Mouse (Mus musculus): ENCODE measurements around the gene Zfp420. TPM values are rescaled to one million over a fixed set of nuclear protein-coding genes. Genes with fewer than 3 reads are reported as not detected.

Zfp420 gene
- total and polyA plus RNA-seq, 3 experiments = 0.36 to 11.3 (median 4.5) TPM

- peaks cover 6% of the 10 kb centered on the region for H3K9me3 ChIP-seq (replicated peaks)
- DNase-seq (ENCODE audit: low spot score) = no peak
- H3K36me3 ChIP-seq (replicated peaks) = peaks cover 18% of the 10 kb centered on the region
- H3K4me1 ChIP-seq (ENCODE audit: insufficient read depth, low read depth, low read length) = no peaks in the 10 kb centered on the region
- ATAC-seq (ENCODE audit: extremely low read depth, insufficient number of reproducible peaks, low FRiP score, poor library complexity, severe bottlenecking) = no peak
- no peaks in the 10 kb centered on the region for H3K27me3 ChIP-seq (ENCODE audit: insufficient read depth, low read length)
- H3K4me3 ChIP-seq (ENCODE audit: low read depth, low read length) = no peak overlapping the region
- no peak for TF ChIP-seq POLR2AphosphoS5 (IDR thresholded peaks at IDR 0.05; ENCODE audit: insufficient replicate concordance, low read depth, low read length)
- no peak for TF ChIP-seq CTCF (IDR thresholded peaks at IDR 0.05; ENCODE audit: low read depth, low read length)
- no peak for TF ChIP-seq GATA1 (IDR thresholded peaks at IDR 0.05; ENCODE audit: borderline replicate concordance, low read length)
- TF ChIP-seq TAL1 (conservative IDR thresholded peaks at IDR 0.05; ENCODE audit: low read depth, low read length) = no peak
- no peak for TF ChIP-seq GATA2 (IDR thresholded peaks at IDR 0.05; ENCODE audit: borderline replicate concordance, low read depth, low read length)
Observed at GRCm38 (mm10) chr7:29918062-29918453, 58.3 kb downstream of the Zfp420 start.

- Histone ChIP-seq H3K9me3 (replicated peaks) (no peaks in the 10 kb centered on the region), H3K36me3 (replicated peaks) (no peaks in the 10 kb centered on the region), H3K4me3 (ENCODE audit: low read depth, low read length) (no peak overlapping the region), H3K27me3 (ENCODE audit: insufficient read depth, low read length) (no peaks in the 10 kb centered on the region), H3K4me1 (ENCODE audit: insufficient read depth, low read depth, low read length) (no peaks in the 10 kb centered on the region)
- no peak for ATAC-seq (ENCODE audit: extremely low read depth, insufficient number of reproducible peaks, low FRiP score, poor library complexity, severe bottlenecking)
- no peak for TF ChIP-seq POLR2AphosphoS5 (IDR thresholded peaks at IDR 0.05; ENCODE audit: insufficient replicate concordance, low read depth, low read length)
- TF ChIP-seq GATA1 (IDR thresholded peaks at IDR 0.05; ENCODE audit: borderline replicate concordance, low read length) = no peak
- no peak for TF ChIP-seq GATA2 (IDR thresholded peaks at IDR 0.05; ENCODE audit: borderline replicate concordance, low read depth, low read length)
- no peak for TF ChIP-seq CTCF (IDR thresholded peaks at IDR 0.05; ENCODE audit: low read depth, low read length)
- no peak for TF ChIP-seq TAL1 (conservative IDR thresholded peaks at IDR 0.05; ENCODE audit: low read depth, low read length)
- DNase-seq (ENCODE audit: low spot score) = no peak
Observed at GRCm38 (mm10) chr7:29921439-29922093, 61.8 kb downstream of the Zfp420 start.

- Histone ChIP-seq H3K27me3 (ENCODE audit: insufficient read depth, low read length) (no peaks in the 10 kb centered on the region), H3K4me1 (ENCODE audit: insufficient read depth, low read depth, low read length) (no peaks in the 10 kb centered on the region), H3K9me3 (replicated peaks) (no peaks in the 10 kb centered on the region), H3K36me3 (replicated peaks) (no peaks in the 10 kb centered on the region), H3K4me3 (ENCODE audit: low read depth, low read length) (no peak overlapping the region)
- ATAC-seq (ENCODE audit: extremely low read depth, insufficient number of reproducible peaks, low FRiP score, poor library complexity, severe bottlenecking) (no peak), DNase-seq (ENCODE audit: low spot score) (no peak)
- TF ChIP-seq TAL1 (conservative IDR thresholded peaks at IDR 0.05; ENCODE audit: low read depth, low read length) (no peak), CTCF (IDR thresholded peaks at IDR 0.05; ENCODE audit: low read depth, low read length) (no peak), GATA2 (IDR thresholded peaks at IDR 0.05; ENCODE audit: borderline replicate concordance, low read depth, low read length) (no peak), GATA1 (IDR thresholded peaks at IDR 0.05; ENCODE audit: borderline replicate concordance, low read length) (no peak), POLR2AphosphoS5 (IDR thresholded peaks at IDR 0.05; ENCODE audit: insufficient replicate concordance, low read depth, low read length) (no peak)
Observed at GRCm38 (mm10) chr7:29922780-29923179, 63.0 kb downstream of the Zfp420 start.

Other genes starting within 250 kb of the Zfp420 start
- 2.1 and 2.5 TPM in 2 replicates for gene Catsperg2, start 132.9 kb upstream of the Zfp420 start, total RNA-seq (2014; fragmentation: Nextera tagmentation)
- 0.17 and 0.49 TPM in 2 replicates for gene Catsperg2, start 132.9 kb upstream of the Zfp420 start, total RNA-seq (2017)
- gene Catsperg2, start 132.9 kb upstream of the Zfp420 start, polyA plus RNA-seq (2012) = 0.06 and 0.07 TPM in 2 replicates
- 22.1 and 24.8 TPM in 2 replicates for gene Zfp84, start 91.4 kb upstream of the Zfp420 start, total RNA-seq (2014; fragmentation: Nextera tagmentation)
- gene Zfp84, start 91.4 kb upstream of the Zfp420 start, total RNA-seq (2017) = 16.8 and 17.8 TPM in 2 replicates
- gene Zfp84, start 91.4 kb upstream of the Zfp420 start, polyA plus RNA-seq (2012) = 1.1 and 2.5 TPM in 2 replicates
- 7.4 and 8.1 TPM in 2 replicates for gene Zfp30, start 76.0 kb upstream of the Zfp420 start, total RNA-seq (2014; fragmentation: Nextera tagmentation)
- 1.7 and 2.0 TPM in 2 replicates for gene Zfp30, start 76.0 kb upstream of the Zfp420 start, total RNA-seq (2017)
- gene Zfp30, start 76.0 kb upstream of the Zfp420 start, polyA plus RNA-seq (2012) = 1.8 TPM in 2 replicates
- 12.5 and 13.2 TPM in 2 replicates for gene Zfp790, start 43.9 kb upstream of the Zfp420 start, total RNA-seq (2014; fragmentation: Nextera tagmentation)
- gene Zfp790, start 43.9 kb upstream of the Zfp420 start, total RNA-seq (2017) = 12.2 and 12.7 TPM in 2 replicates
- 0.59 and 0.75 TPM in 2 replicates for gene Zfp790, start 43.9 kb upstream of the Zfp420 start, polyA plus RNA-seq (2012)
- gene Zfp940, start 6.3 kb upstream of the Zfp420 start, total RNA-seq (2014; fragmentation: Nextera tagmentation) = 5.9 and 11.1 TPM in 2 replicates
- gene Zfp940, start 6.3 kb upstream of the Zfp420 start, total RNA-seq (2017) = 5.8 and 6.3 TPM in 2 replicates
- 0.30 and 0.50 TPM in 2 replicates for gene Zfp940, start 6.3 kb upstream of the Zfp420 start, polyA plus RNA-seq (2012)
- gene Zfp27, start 46.6 kb downstream of the Zfp420 start, total RNA-seq (2014; fragmentation: Nextera tagmentation) = 10.6 and 12.6 TPM in 2 replicates
- 9.0 and 10.2 TPM in 2 replicates for gene Zfp27, start 46.6 kb downstream of the Zfp420 start, total RNA-seq (2017)
- 0.23 and 0.27 TPM in 2 replicates for gene Zfp27, start 46.6 kb downstream of the Zfp420 start, polyA plus RNA-seq (2012)
- 0.44 TPM in 1 of 2 replicates, not detected in the other for gene Zfp383, start 48.2 kb downstream of the Zfp420 start, total RNA-seq (2014; fragmentation: Nextera tagmentation)
- gene Zfp383, start 48.2 kb downstream of the Zfp420 start, total RNA-seq (2017) = 1.6 and 2.2 TPM in 2 replicates
- gene Zfp383, start 48.2 kb downstream of the Zfp420 start, polyA plus RNA-seq (2012) = 0.04 and 0.08 TPM in 2 replicates
- gene Zfp74, start 94.1 kb downstream of the Zfp420 start, total RNA-seq (2014; fragmentation: Nextera tagmentation) = 24.2 and 26.9 TPM in 2 replicates
- gene Zfp74, start 94.1 kb downstream of the Zfp420 start, total RNA-seq (2017) = 5.6 and 7.8 TPM in 2 replicates
- gene Zfp74, start 94.1 kb downstream of the Zfp420 start, polyA plus RNA-seq (2012) = 9.8 and 13.7 TPM in 2 replicates
- 18.6 and 22.0 TPM in 2 replicates for gene Zfp568, start 124.0 kb downstream of the Zfp420 start, total RNA-seq (2014; fragmentation: Nextera tagmentation)
- gene Zfp568, start 124.0 kb downstream of the Zfp420 start, total RNA-seq (2017) = 24.4 and 26.2 TPM in 2 replicates
- gene Zfp568, start 124.0 kb downstream of the Zfp420 start, polyA plus RNA-seq (2012) = 3.9 and 5.1 TPM in 2 replicates
- gene Zfp14, start 191.4 kb downstream of the Zfp420 start, total RNA-seq (2014; fragmentation: Nextera tagmentation) = not detected in 2 replicates
- 0.05 and 0.17 TPM in 2 replicates for gene Zfp14, start 191.4 kb downstream of the Zfp420 start, total RNA-seq (2017)
- not detected in 2 replicates for gene Zfp14, start 191.4 kb downstream of the Zfp420 start, polyA plus RNA-seq (2012)
- gene Zfp82, start 212.9 kb downstream of the Zfp420 start, total RNA-seq (2014; fragmentation: Nextera tagmentation) = 2.7 and 5.9 TPM in 2 replicates
- 3.5 and 4.2 TPM in 2 replicates for gene Zfp82, start 212.9 kb downstream of the Zfp420 start, total RNA-seq (2017)
- gene Zfp82, start 212.9 kb downstream of the Zfp420 start, polyA plus RNA-seq (2012) = 0.17 and 0.25 TPM in 2 replicates
- gene Gm26920, start 230.4 kb downstream of the Zfp420 start, total RNA-seq (2014; fragmentation: Nextera tagmentation) = 0.90 TPM in 1 of 2 replicates, not detected in the other
- gene Gm26920, start 230.4 kb downstream of the Zfp420 start, total RNA-seq (2017) = not detected in 2 replicates
- gene Gm26920, start 230.4 kb downstream of the Zfp420 start, polyA plus RNA-seq (2012) = not detected in 2 replicates
- 5.6 and 7.5 TPM in 2 replicates for gene Zfp566, start 230.5 kb downstream of the Zfp420 start, total RNA-seq (2014; fragmentation: Nextera tagmentation)
- 2.0 and 2.8 TPM in 2 replicates for gene Zfp566, start 230.5 kb downstream of the Zfp420 start, total RNA-seq (2017)
- 1.8 TPM in 2 replicates for gene Zfp566, start 230.5 kb downstream of the Zfp420 start, polyA plus RNA-seq (2012)
- gene Zfp260, start 234.8 kb downstream of the Zfp420 start, total RNA-seq (2014; fragmentation: Nextera tagmentation) = 29.5 and 36.0 TPM in 2 replicates
- 22.9 and 24.6 TPM in 2 replicates for gene Zfp260, start 234.8 kb downstream of the Zfp420 start, total RNA-seq (2017)
- 0.15 and 0.30 TPM in 2 replicates for gene Zfp260, start 234.8 kb downstream of the Zfp420 start, polyA plus RNA-seq (2012)

Data from G1E (cell line).